In the genomic region with DNA sequence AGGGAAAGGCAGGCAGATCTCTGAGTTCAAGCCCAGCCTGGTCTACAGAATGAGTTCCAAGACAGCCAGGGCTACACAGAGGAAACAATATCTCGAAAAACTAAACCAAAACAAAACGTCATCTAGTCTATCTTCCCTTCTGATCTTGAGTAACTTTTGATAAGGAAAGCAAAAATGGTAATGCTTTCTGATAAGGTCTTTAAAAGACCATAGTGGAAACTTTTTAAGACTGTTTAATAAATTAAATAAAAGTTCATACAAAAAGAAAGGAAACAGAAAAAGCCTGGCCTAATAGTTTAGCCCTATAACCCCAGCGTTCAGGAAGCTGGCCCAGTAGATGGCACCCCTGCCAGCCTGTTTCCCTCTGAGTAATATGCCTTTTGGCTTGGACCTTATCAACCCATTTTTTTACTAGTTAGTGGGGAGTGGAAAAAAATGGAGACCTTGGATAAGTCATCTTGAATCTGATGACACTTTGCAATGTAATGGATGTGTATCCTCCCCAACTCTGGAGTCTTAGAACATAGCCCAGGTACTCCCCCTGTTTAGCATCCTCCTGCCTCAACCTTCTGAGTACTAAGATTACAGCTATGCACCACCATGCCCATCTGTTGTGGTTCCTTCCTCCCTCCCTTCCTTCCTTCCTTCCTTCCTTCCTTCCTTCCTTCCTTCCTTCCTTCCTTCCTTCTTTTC, we compare ENCODE assay signal across 29 mouse cellular contexts. TPM values are rescaled to one million over a fixed set of nuclear protein-coding genes. Genes with fewer than 3 reads are reported as not detected.
DNase-seq lines count a peak whose midpoint lies in the region; ATAC-seq and TF ChIP-seq lines count a peak whose summit lies in the region.
"Had no signal": no experiment of that assay in that cellular context is flagged by ENCODE, and none has a peak within 500 bp of the region (broad histone marks: within the 10 kb centered on the region; RNA-seq: fewer than 3 reads in every experiment).

No protein-coding gene starts in this region.

- H3K4me1 ChIP-seq in liver, postnatal 0 days (ENCODE audit: insufficient read depth): 0 out of 2 replicates have a peak, but pooled peaks cover 2% of the 10 kb centered on the region
- H3K4me1 ChIP-seq in liver, embryonic 12.5 days: no peaks in the 10 kb centered on the region; the same call in 1 of the 2 replicates
- no peaks in the 10 kb centered on the region for H3K4me1 ChIP-seq in stomach, postnatal 0 days (replicated peaks; ENCODE audit: control insufficient read depth, insufficient read depth)
- H3K4me1 ChIP-seq: hindbrain, embryonic 13.5 days; limb, embryonic 13.5 days; midbrain, embryonic 15.5 days; neural tube, embryonic 12.5 days had no signal

- 55% methylated on average over 3 of the region's 3 CpGs for WGBS in liver, postnatal 0 days (ENCODE audit: insufficient replicate concordance)
- WGBS in liver, embryonic 12.5 days (ENCODE audit: insufficient replicate concordance): 40% methylated on average over 3 of the region's 3 CpGs
- 52% methylated on average over 3 of the region's 3 CpGs for WGBS in stomach, postnatal 0 days

- no peak overlapping the region for H3K4me2 ChIP-seq in liver, postnatal 0 days (ENCODE audit: low read depth, low read length)
- H3K4me2 ChIP-seq in liver, embryonic 12.5 days: no peak overlapping the region
- H3K4me2 ChIP-seq in stomach, postnatal 0 days (replicated peaks; ENCODE audit: low read depth): no peak overlapping the region
- H3K4me2 ChIP-seq: hindbrain, embryonic 13.5 days; kidney, embryonic 15.5 days; limb, embryonic 13.5 days; lung, embryonic 14.5 days; midbrain, embryonic 15.5 days; neural tube, embryonic 12.5 days had no signal

- no peak for DNase-seq in liver, postnatal 0 days
- DNase-seq in stomach, postnatal 0 days (ENCODE audit: low spot score): no peak
- no peak for DNase-seq in spleen, adult 18-20 months
- DNase-seq in frontal cortex, postnatal 36 days (ENCODE audit: low spot score in 2 of 2): no peak
- DNase-seq: adrenal gland, postnatal 25 days; cerebellum, adult 2 months; cerebellum, postnatal 14 days; forebrain, postnatal 0 days; gastrocnemius, postnatal 36 days; heart, postnatal 4 days; kidney, adult 11 months; kidney, postnatal 36 days; lung, embryonic 14.5 days; lung, postnatal 14 days; right cerebral cortex, postnatal 4 days had no signal

- ATAC-seq in liver, postnatal 0 days: no peak
- no peak for ATAC-seq in liver, embryonic 12.5 days
- peak; percentile 79 for ATAC-seq in CD4-positive, CD25-positive, alpha-beta regulatory T cell, adult 4 months
- ATAC-seq in activated CD4-positive, CD25-positive, alpha-beta regulatory T cell, adult 4 months: peak; percentile 55
- ATAC-seq in stomach, postnatal 0 days (ENCODE audit: low FRiP score, low TSS enrichment): no peak
- no peak for ATAC-seq in monocyte, adult 5-6 weeks (replicated peaks; ENCODE audit: insufficient number of reproducible peaks, low FRiP score, low TSS enrichment, poor library complexity, severe bottlenecking)
- ATAC-seq: forebrain, postnatal 0 days; midbrain, embryonic 15.5 days had no signal

- no peaks in the 10 kb centered on the region for H3K36me3 ChIP-seq in liver, postnatal 0 days (replicated peaks; ENCODE audit: insufficient read depth, low read length)
- H3K36me3 ChIP-seq in liver, embryonic 12.5 days: no peaks in the 10 kb centered on the region
- no peaks in the 10 kb centered on the region for H3K36me3 ChIP-seq in stomach, postnatal 0 days (ENCODE audit: control insufficient read depth, insufficient read depth, low read length)
- H3K36me3 ChIP-seq: hindbrain, embryonic 13.5 days; kidney, embryonic 15.5 days; limb, embryonic 13.5 days; midbrain, embryonic 15.5 days; neural tube, embryonic 12.5 days had no signal

- H3K27ac ChIP-seq in liver, postnatal 0 days (ENCODE audit: low read depth): 0 out of 2 replicates have a peak overlapping the region, but pooled peaks have one; percentile 7
- H3K27ac ChIP-seq in liver, embryonic 12.5 days: no peak overlapping the region
- H3K27ac ChIP-seq in stomach, postnatal 0 days (replicated peaks): no peak overlapping the region
- H3K27ac ChIP-seq: hindbrain, embryonic 13.5 days; kidney, embryonic 15.5 days; layer of hippocampus, adult 2 months; left cerebral cortex, adult 2 months; limb, embryonic 13.5 days; liver, embryonic 14.5 days; midbrain, embryonic 15.5 days; neural tube, embryonic 12.5 days had no signal

- no peaks in the 10 kb centered on the region for H3K27me3 ChIP-seq in liver, postnatal 0 days (ENCODE audit: insufficient read depth, low read length)
- no peaks in the 10 kb centered on the region for H3K27me3 ChIP-seq in liver, embryonic 12.5 days (replicated peaks)
- no peaks in the 10 kb centered on the region for H3K27me3 ChIP-seq in stomach, postnatal 0 days (ENCODE audit: control insufficient read depth, insufficient read depth, low read length)
- H3K27me3 ChIP-seq: hindbrain, embryonic 13.5 days; kidney, embryonic 15.5 days; limb, embryonic 13.5 days; midbrain, embryonic 15.5 days; neural tube, embryonic 12.5 days had no signal

- no peak overlapping the region for H3K4me3 ChIP-seq in liver, postnatal 0 days (ENCODE audit: low read depth, low read length)
- H3K4me3 ChIP-seq in liver, embryonic 12.5 days: no peak overlapping the region
- no peak overlapping the region for H3K4me3 ChIP-seq in stomach, postnatal 0 days (ENCODE audit: low read depth, low read length)
- H3K4me3 ChIP-seq: erythroblast, embryonic 14.5 days; hindbrain, embryonic 13.5 days; kidney, embryonic 15.5 days; layer of hippocampus, adult 2 months; left cerebral cortex, adult 2 months; limb, embryonic 13.5 days; midbrain, embryonic 15.5 days; neural tube, embryonic 12.5 days had no signal

- no peak overlapping the region for H3K9ac ChIP-seq in liver, postnatal 0 days (replicated peaks)
- no peak overlapping the region for H3K9ac ChIP-seq in liver, embryonic 12.5 days
- no peak overlapping the region for H3K9ac ChIP-seq in stomach, postnatal 0 days (ENCODE audit: low read length)
- H3K9ac ChIP-seq: forebrain, postnatal 0 days; hindbrain, embryonic 13.5 days; kidney, embryonic 15.5 days; limb, embryonic 13.5 days; liver, embryonic 14.5 days; lung, embryonic 14.5 days; midbrain, embryonic 15.5 days; neural tube, embryonic 12.5 days had no signal

- H3K9me3 ChIP-seq in liver, postnatal 0 days (ENCODE audit: low read length): no peaks in the 10 kb centered on the region
- H3K9me3 ChIP-seq in liver, embryonic 12.5 days (replicated peaks): no peaks in the 10 kb centered on the region
- H3K9me3 ChIP-seq in stomach, postnatal 0 days (ENCODE audit: control insufficient read depth, low read length): no peaks in the 10 kb centered on the region
- H3K9me3 ChIP-seq: hindbrain, embryonic 13.5 days; kidney, embryonic 15.5 days; limb, embryonic 13.5 days; midbrain, embryonic 15.5 days; neural tube, embryonic 12.5 days had no signal

- no peak for TF ChIP-seq EP300 in liver, postnatal 0 days (IDR thresholded peaks at IDR 0.05; ENCODE audit: low read depth)
- no peak for TF ChIP-seq EP300 in stomach, postnatal 0 days (optimal IDR thresholded peaks at IDR 0.05)

- 0 out of 2 replicates have a peak, but pooled peaks have one; percentile 8 for TF ChIP-seq CTCF in liver, postnatal 0 days (IDR thresholded peaks at IDR 0.05; ENCODE audit: low read depth)
- 0 out of 2 replicates have a peak, but pooled peaks have one; percentile 8 for TF ChIP-seq CTCF in stomach, postnatal 0 days (IDR thresholded peaks at IDR 0.05; ENCODE audit: low read depth)

RNA-seq across cellular contexts. Expression of a gene that starts 23.9 kb away (rescaled TPM):
- 1.1 and 1.8 TPM in 2 replicates for polyA plus RNA-seq in liver, postnatal 0 days (2015; fragmentation: Nextera tagmentation; extraction: Ambion mirVana)
- polyA plus RNA-seq in liver, embryonic 12.5 days (2016; fragmentation: Nextera tagmentation; extraction: Ambion mirVana): not detected in 2 replicates
- polyA plus RNA-seq in CD4-positive, CD25-positive, alpha-beta regulatory T cell, adult 4 months (2017; shearing (Covaris generic)): 1 to 10 TPM in 1 of 2 experiments, under 1 TPM in 1; 0.50 to 2.0 TPM
- 1 to 10 TPM; 1.3 to 3.3 TPM for polyA plus RNA-seq in activated CD4-positive, CD25-positive, alpha-beta regulatory T cell, adult 4 months (2017; shearing (Covaris generic))
- polyA plus RNA-seq in stomach, postnatal 0 days (2015; fragmentation: Nextera tagmentation; extraction: Ambion mirVana): 1.1 and 1.7 TPM in 2 replicates
- 0.96 to 1.6 TPM in 2 of 3 replicates, not detected in the other for total RNA-seq in monocyte, adult 5-6 weeks (2017)
- polyA plus RNA-seq: erythroblast, embryonic 14.5 days; forebrain, embryonic 11.5 days; kidney, embryonic 15.5 days; liver, embryonic 14.5 days; lung, embryonic 14.5 days had no signal

RNA-seq across cellular contexts. Expression of a gene that starts 59.0 kb away (rescaled TPM):
- polyA plus RNA-seq in liver, postnatal 0 days (2015; fragmentation: Nextera tagmentation; extraction: Ambion mirVana): 4.8 and 6.1 TPM in 2 replicates
- 14.9 and 15.4 TPM in 2 replicates for polyA plus RNA-seq in liver, embryonic 12.5 days (2016; fragmentation: Nextera tagmentation; extraction: Ambion mirVana)
- polyA plus RNA-seq in CD4-positive, CD25-positive, alpha-beta regulatory T cell, adult 4 months (2017; shearing (Covaris generic)): 10 to 100 TPM; 11.1 to 14.8 TPM
- polyA plus RNA-seq in activated CD4-positive, CD25-positive, alpha-beta regulatory T cell, adult 4 months (2017; shearing (Covaris generic)): 10 to 100 TPM; 10.3 to 11.4 TPM
- 6.1 and 6.8 TPM in 2 replicates for polyA plus RNA-seq in stomach, postnatal 0 days (2015; fragmentation: Nextera tagmentation; extraction: Ambion mirVana)
- total RNA-seq in monocyte, adult 5-6 weeks (2017): 29.0 to 54.6 TPM (median 37.3 TPM) in 3 replicates

Comparison
In these comparisons a context has a peak if more than half of its experiments do, and no peak if none do; other contexts are left out.
1. ATAC-seq: peak in CD4-positive, CD25-positive, alpha-beta regulatory T cell, adult 4 months (single experiment) and activated CD4-positive, CD25-positive, alpha-beta regulatory T cell, adult 4 months (single experiment); none in liver, postnatal 0 days (single experiment), liver, embryonic 12.5 days (single experiment), stomach, postnatal 0 days (single experiment) and monocyte, adult 5-6 weeks (single experiment).